In the genomic region with DNA sequence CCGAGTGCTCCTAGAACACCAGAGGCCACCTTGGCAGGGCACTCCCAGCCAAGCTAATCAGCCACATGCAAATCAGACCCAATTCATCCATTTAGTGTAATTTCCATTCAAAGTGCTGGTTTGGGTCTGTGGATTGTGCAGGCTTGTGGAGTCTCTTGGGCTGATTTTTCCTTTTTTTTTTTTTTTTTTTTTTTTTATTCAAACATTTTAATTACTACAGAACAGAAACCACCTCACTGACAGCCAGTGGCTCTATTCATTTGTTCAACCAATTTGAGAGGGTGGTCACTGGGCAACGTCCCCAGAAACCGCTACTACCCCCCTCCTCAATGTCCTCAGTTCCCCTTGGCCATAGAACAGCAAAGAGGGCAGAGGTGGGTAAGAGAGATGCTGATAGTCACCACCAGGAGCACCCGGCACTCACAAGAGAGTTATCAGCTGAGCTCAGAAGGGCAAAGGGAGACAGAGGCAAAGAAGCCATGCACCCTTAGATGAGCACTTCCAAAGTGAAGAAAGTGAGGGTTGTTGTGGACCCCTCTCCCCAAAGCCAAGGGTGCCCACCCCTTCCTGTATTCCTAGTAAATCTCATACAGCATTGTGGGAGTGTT, we compare ENCODE assay signal across 21 mouse cellular contexts.
A peak's percentile ranks its signal among the peaks of the same experiment; 100 is the strongest.
DNase-seq lines count a peak whose midpoint lies in the region; ATAC-seq and TF ChIP-seq lines count a peak whose summit lies in the region.
"Had no signal": no experiment of that assay in that cellular context is flagged by ENCODE, and none has a peak within 500 bp of the region (broad histone marks: within the 10 kb centered on the region; RNA-seq: fewer than 3 reads in every experiment).

No protein-coding gene starts in this region.

- TF ChIP-seq POLR2A in brain, embryonic 14.5 days (IDR thresholded peaks at IDR 0.05; ENCODE audit: borderline replicate concordance, extremely low read depth, insufficient read depth, insufficient read length, poor library complexity, severe bottlenecking), result no peak

- no peak for DNase-seq in left cerebral cortex, adult 2 months (ENCODE audit: extremely low spot score in 1 of 2, low spot score in 2 of 2)
- no peak for DNase-seq in left cerebral cortex, adult 9 months (ENCODE audit: low spot score in 2 of 2)
- DNase-seq in brain, embryonic 14.5 days (ENCODE audit: low read depth), result peak; percentile 72
- no peak for DNase-seq in liver, postnatal 0 days
- DNase-seq in frontal cortex, postnatal 14 days (ENCODE audit: low spot score in 2 of 2), result no peak
- DNase-seq: adrenal gland, adult 8-10 months; cerebellum, adult 9-11 months; gastrocnemius, postnatal 36 days; kidney, adult 8-10 months; kidney, postnatal 14 days; lung, adult 2 months; spleen, adult 18-20 months; thymus, postnatal 4 days had no signal

- H3K4me1 ChIP-seq in forebrain, embryonic 16.5 days (replicated peaks; ENCODE audit: control insufficient read depth, insufficient read depth, low read length), result peaks cover 43% of the 10 kb centered on the region
- H3K4me1 ChIP-seq in neural tube, embryonic 15.5 days, result peaks cover 47% of the 10 kb centered on the region
- H3K4me1 ChIP-seq in liver, postnatal 0 days (ENCODE audit: insufficient read depth), result peaks cover 7% of the 10 kb centered on the region; the same call in 1 of the 2 replicates

- no peak for TF ChIP-seq EP300 in liver, postnatal 0 days (IDR thresholded peaks at IDR 0.05; ENCODE audit: low read depth)

- peak overlapping the region; percentile 40 for H3K4me3 ChIP-seq in left cerebral cortex, adult 2 months
- peak overlapping the region; percentile 43 for H3K4me3 ChIP-seq in forebrain, embryonic 16.5 days (replicated peaks; ENCODE audit: low read length)
- H3K4me3 ChIP-seq in neural tube, embryonic 15.5 days (replicated peaks), result no peak overlapping the region
- no peak overlapping the region for H3K4me3 ChIP-seq in liver, postnatal 0 days (ENCODE audit: low read depth, low read length)
- H3K4me3 ChIP-seq: embryonic facial prominence, embryonic 12.5 days; erythroblast, embryonic 14.5 days; limb, embryonic 10.5 days; midbrain, embryonic 12.5 days had no signal

- peak; percentile 29 for ATAC-seq in forebrain, embryonic 16.5 days
- no peak for ATAC-seq in neural tube, embryonic 15.5 days (ENCODE audit: low FRiP score)
- ATAC-seq in liver, postnatal 0 days, result no peak
- ATAC-seq: Patski had no signal

- 21% methylated on average over 4 of the region's 4 CpGs for WGBS in forebrain, embryonic 16.5 days
- WGBS in neural tube, embryonic 15.5 days, result 55% methylated on average over 4 of the region's 4 CpGs
- WGBS in liver, postnatal 0 days (ENCODE audit: insufficient replicate concordance), result 68% methylated on average over 4 of the region's 4 CpGs

- H3K4me2 ChIP-seq in forebrain, embryonic 16.5 days (ENCODE audit: low read length), result peak overlapping the region; percentile 57
- H3K4me2 ChIP-seq in neural tube, embryonic 15.5 days, result peak overlapping the region; percentile 49
- no peak overlapping the region for H3K4me2 ChIP-seq in liver, postnatal 0 days (ENCODE audit: low read depth, low read length)
- H3K4me2 ChIP-seq: embryonic facial prominence, embryonic 12.5 days had no signal

- no peak overlapping the region for H3K9ac ChIP-seq in forebrain, embryonic 16.5 days (replicated peaks; ENCODE audit: low read depth, low read length)
- no peak overlapping the region for H3K9ac ChIP-seq in neural tube, embryonic 15.5 days (replicated peaks)
- no peak overlapping the region for H3K9ac ChIP-seq in liver, postnatal 0 days (replicated peaks)
- H3K9ac ChIP-seq: embryonic facial prominence, embryonic 12.5 days; midbrain, embryonic 12.5 days had no signal

- peak; percentile 30 for TF ChIP-seq CTCF in left cerebral cortex, adult 2 months (IDR thresholded peaks at IDR 0.05)
- TF ChIP-seq CTCF in brain, embryonic 14.5 days (IDR thresholded peaks at IDR 0.05; ENCODE audit: borderline replicate concordance, extremely low read depth, insufficient read depth, insufficient read length), result peak; percentile 24; the same call in 1 of the 2 replicates
- TF ChIP-seq CTCF in liver, postnatal 0 days (IDR thresholded peaks at IDR 0.05; ENCODE audit: low read depth), result no peak

- intact Hi-C loops in left cerebral cortex, adult 2 months (cut with DNase I), result loop anchor here (2.0 kb wide), 1 partner anchor 44 kb away; no protein-coding TSS in a partner anchor

- peak overlapping the region; percentile 40; the same call in 1 of the 2 replicates for H3K27ac ChIP-seq in left cerebral cortex, adult 2 months
- H3K27ac ChIP-seq in forebrain, embryonic 16.5 days (ENCODE audit: low read length), result no peak overlapping the region
- H3K27ac ChIP-seq in neural tube, embryonic 15.5 days (replicated peaks), result no peak overlapping the region
- no peak overlapping the region for H3K27ac ChIP-seq in liver, postnatal 0 days (ENCODE audit: low read depth)
- H3K27ac ChIP-seq: embryonic facial prominence, embryonic 12.5 days; limb, embryonic 10.5 days; macrophage; midbrain, embryonic 12.5 days had no signal

- no peaks in the 10 kb centered on the region for H3K9me3 ChIP-seq in forebrain, embryonic 16.5 days (ENCODE audit: control insufficient read depth, low read length)
- no peaks in the 10 kb centered on the region for H3K9me3 ChIP-seq in neural tube, embryonic 15.5 days (replicated peaks)
- H3K9me3 ChIP-seq in liver, postnatal 0 days (ENCODE audit: low read length), result no peaks in the 10 kb centered on the region
- H3K9me3 ChIP-seq: embryonic facial prominence, embryonic 12.5 days; limb, embryonic 10.5 days; midbrain, embryonic 12.5 days had no signal

- no peaks in the 10 kb centered on the region for H3K27me3 ChIP-seq in forebrain, embryonic 16.5 days (replicated peaks; ENCODE audit: control insufficient read depth, insufficient read depth, low read length)
- no peaks in the 10 kb centered on the region for H3K27me3 ChIP-seq in neural tube, embryonic 15.5 days (replicated peaks)
- no peaks in the 10 kb centered on the region for H3K27me3 ChIP-seq in liver, postnatal 0 days (ENCODE audit: insufficient read depth, low read length)
- H3K27me3 ChIP-seq: embryonic facial prominence, embryonic 12.5 days; Patski had no signal

- H3K36me3 ChIP-seq in forebrain, embryonic 16.5 days (ENCODE audit: control insufficient read depth, insufficient read depth), result no peaks in the 10 kb centered on the region
- no peaks in the 10 kb centered on the region for H3K36me3 ChIP-seq in neural tube, embryonic 15.5 days
- H3K36me3 ChIP-seq in liver, postnatal 0 days (replicated peaks; ENCODE audit: insufficient read depth, low read length), result no peaks in the 10 kb centered on the region
- H3K36me3 ChIP-seq: embryonic facial prominence, embryonic 12.5 days; limb, embryonic 10.5 days; midbrain, embryonic 12.5 days had no signal

Comparison
In these comparisons a context has a peak if more than half of its experiments do, and no peak if none do; other contexts are left out.
1. H3K4me3 ChIP-seq: peak in left cerebral cortex, adult 2 months (single experiment) and forebrain, embryonic 16.5 days (single experiment); none in neural tube, embryonic 15.5 days (single experiment) and liver, postnatal 0 days (single experiment).